ENCODE assay signal across 24 mouse cellular contexts in the genomic region with DNA sequence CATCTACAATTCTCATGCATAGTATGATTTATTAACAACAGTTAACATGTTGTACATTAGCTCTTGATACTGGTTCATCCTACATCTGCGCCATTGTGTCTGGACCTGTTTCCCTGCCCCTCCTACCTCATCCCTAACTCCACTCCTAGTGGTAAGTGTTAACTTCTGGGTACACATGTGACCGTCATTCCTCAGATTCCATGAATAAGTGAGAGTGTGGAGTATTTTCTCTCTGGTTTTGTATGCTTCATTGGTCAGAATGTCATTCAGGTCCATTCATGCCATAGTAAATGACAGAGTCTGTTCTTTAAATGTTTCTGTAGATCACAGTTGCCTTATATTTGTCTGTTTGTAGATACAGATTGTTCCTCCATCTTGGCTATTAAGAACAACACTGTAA. TPM values are rescaled to one million over a fixed set of nuclear protein-coding genes. Genes with fewer than 3 reads are reported as not detected.
DNase-seq lines count a peak whose midpoint lies in the region; ATAC-seq and TF ChIP-seq lines count a peak whose summit lies in the region.
"Had no signal": no experiment of that assay in that cellular context is flagged by ENCODE, and none has a peak within 500 bp of the region (broad histone marks: within the 10 kb centered on the region; RNA-seq: fewer than 3 reads in every experiment).

No protein-coding gene starts in this region.

- no peaks in the 10 kb centered on the region for H3K36me3 ChIP-seq in heart, embryonic 10.5 days
- H3K36me3 ChIP-seq in kidney, adult 2 months (ENCODE audit: control insufficient read depth, insufficient read depth, low read length) = no peaks in the 10 kb centered on the region
- H3K36me3 ChIP-seq in kidney, embryonic 15.5 days = no peaks in the 10 kb centered on the region
- H3K36me3 ChIP-seq: embryonic facial prominence, embryonic 13.5 days; embryonic facial prominence, embryonic 15.5 days; forebrain, embryonic 10.5 days; forebrain, embryonic 12.5 days had no signal

- H3K4me2 ChIP-seq in kidney, embryonic 15.5 days = no peak overlapping the region
- H3K4me2 ChIP-seq: embryonic facial prominence, embryonic 13.5 days; embryonic facial prominence, embryonic 15.5 days; forebrain, embryonic 12.5 days had no signal

- H3K9ac ChIP-seq in kidney, embryonic 15.5 days = no peak overlapping the region
- H3K9ac ChIP-seq: embryonic facial prominence, embryonic 13.5 days; embryonic facial prominence, embryonic 15.5 days; forebrain, embryonic 12.5 days had no signal

- no peaks in the 10 kb centered on the region for H3K27me3 ChIP-seq in heart, embryonic 10.5 days (ENCODE audit: insufficient read depth, poor library complexity, severe bottlenecking)
- no peaks in the 10 kb centered on the region for H3K27me3 ChIP-seq in kidney, adult 2 months (replicated peaks; ENCODE audit: control insufficient read depth, insufficient read depth, low read length)
- no peaks in the 10 kb centered on the region for H3K27me3 ChIP-seq in kidney, embryonic 15.5 days
- H3K27me3 ChIP-seq: embryonic facial prominence, embryonic 13.5 days; embryonic facial prominence, embryonic 15.5 days; forebrain, embryonic 12.5 days had no signal

- ATAC-seq in kidney, embryonic 15.5 days (replicated peaks; ENCODE audit: low FRiP score) = no peak
- ATAC-seq: activated CD4-positive, CD25-positive, alpha-beta regulatory T cell, adult 4 months; forebrain, embryonic 14.5 days; forebrain, embryonic 16.5 days had no signal

- peak; percentile 1 for DNase-seq in heart, adult 11 months
- no peak for DNase-seq in heart, embryonic 10.5 days (ENCODE audit: low spot score)
- peak; percentile 55 for DNase-seq in kidney, adult 2 months
- peak; percentile 34 for DNase-seq in R1 (ENCODE audit: low read depth, low spot score)
- DNase-seq in embryo, embryonic 10 days (ENCODE audit: low spot score) = no peak
- DNase-seq in B cell, adult 2 months = no peak
- DNase-seq: adrenal gland, adult 8-10 months; adrenal gland, postnatal 14 days; adrenal gland, postnatal 36 days; cerebellum, adult 11-12 months; cerebellum, adult 2 months; cerebellum, adult 9-10 months; cerebellum, postnatal 10 days; cerebellum, postnatal 25 days; embryo, embryonic 11 days had no signal

- no peak overlapping the region for H3K27ac ChIP-seq in heart, embryonic 10.5 days
- H3K27ac ChIP-seq in kidney, adult 2 months (ENCODE audit: insufficient read depth, low read depth, low read length) = no peak overlapping the region
- H3K27ac ChIP-seq in kidney, embryonic 15.5 days = no peak overlapping the region
- H3K27ac ChIP-seq: embryonic facial prominence, embryonic 13.5 days; embryonic facial prominence, embryonic 15.5 days; forebrain, embryonic 10.5 days; forebrain, embryonic 12.5 days had no signal

- no peak for TF ChIP-seq CTCF in kidney, adult 2 months (conservative IDR thresholded peaks at IDR 0.05; ENCODE audit: insufficient read depth, insufficient read length, low read depth, low read length)

- H3K9me3 ChIP-seq in heart, embryonic 10.5 days = no peaks in the 10 kb centered on the region
- H3K9me3 ChIP-seq in kidney, embryonic 15.5 days (replicated peaks) = no peaks in the 10 kb centered on the region
- H3K9me3 ChIP-seq: embryonic facial prominence, embryonic 13.5 days; embryonic facial prominence, embryonic 15.5 days; forebrain, embryonic 10.5 days; forebrain, embryonic 12.5 days had no signal

- WGBS in heart, embryonic 10.5 days = 67% methylated on average over 2 of the region's 2 CpGs
- WGBS in kidney, adult 2 months = 61% methylated on average over 2 of the region's 2 CpGs
- 86% methylated on average over 2 of the region's 2 CpGs for WGBS in kidney, embryonic 15.5 days

- H3K4me1 ChIP-seq in heart, embryonic 10.5 days = peaks cover 13% of the 10 kb centered on the region
- H3K4me1 ChIP-seq in kidney, adult 2 months (ENCODE audit: control insufficient read depth, insufficient read depth, low read length) = 0 out of 2 replicates have a peak, but pooled peaks cover 4% of the 10 kb centered on the region
- no peaks in the 10 kb centered on the region for H3K4me1 ChIP-seq in kidney, embryonic 15.5 days
- H3K4me1 ChIP-seq: embryonic facial prominence, embryonic 15.5 days; forebrain, embryonic 10.5 days; forebrain, embryonic 12.5 days had no signal

- no peak overlapping the region for H3K4me3 ChIP-seq in heart, embryonic 10.5 days
- no peak overlapping the region for H3K4me3 ChIP-seq in kidney, adult 2 months (ENCODE audit: insufficient read depth, low read depth, low read length)
- H3K4me3 ChIP-seq in kidney, embryonic 15.5 days (replicated peaks) = no peak overlapping the region
- H3K4me3 ChIP-seq: embryonic facial prominence, embryonic 13.5 days; embryonic facial prominence, embryonic 15.5 days; erythroblast, embryonic 14.5 days; forebrain, embryonic 10.5 days; forebrain, embryonic 12.5 days had no signal

- TF ChIP-seq POLR2A in kidney, adult 2 months (IDR thresholded peaks at IDR 0.05; ENCODE audit: low read depth, low read length) = no peak

RNA-seq across cellular contexts. Expression of a gene that starts 12.6 kb away (rescaled TPM):
- 14.6 and 20.5 TPM in 2 replicates for polyA plus RNA-seq in heart, embryonic 10.5 days (2016; fragmentation: Nextera tagmentation; extraction: Ambion mirVana)
- 26.2 and 64.8 TPM in 2 replicates for polyA plus RNA-seq in kidney, adult 2 months (2012; rRNA removed)
- polyA plus RNA-seq in kidney, embryonic 15.5 days (2015; fragmentation: Nextera tagmentation; extraction: Ambion mirVana) = 20.3 and 22.3 TPM in 2 replicates
- polyA plus RNA-seq: erythroblast, embryonic 14.5 days had no signal

Comparison
In these comparisons a context has a peak if more than half of its experiments do, and no peak if none do; other contexts are left out.
1. DNase-seq: peak in heart, adult 11 months (single experiment), kidney, adult 2 months (single experiment) and R1 (single experiment); none in heart, embryonic 10.5 days (single experiment), embryo, embryonic 10 days (single experiment) and B cell, adult 2 months (0 of 2).